Mouse (Mus musculus): ENCODE measurements at regions not wholly inside any gene's neighbourhood (a gene's known extent, or its start where the extent isn't known, plus 50 kb on each side); places are given as distances from the start of the nearest gene placed in this dataset.

GRCm38 (mm10) chr1:35866643-35867042, 201.6 kb upstream of the Hs6st1 start:
- H3K4me2 ChIP-seq = no peak overlapping the region
- H3K4me1 ChIP-seq = 0 out of 2 replicates have a peak, but pooled peaks cover 5% of the 10 kb centered on the region
- no peak for ATAC-seq (ENCODE audit: borderline replicate concordance, extremely low read depth, low FRiP score, low TSS enrichment)
- WGBS = 81% methylated on average over 12 of the region's 12 CpGs
- H3K36me3 ChIP-seq = no peaks in the 10 kb centered on the region
- H3K27me3 ChIP-seq = no peaks in the 10 kb centered on the region
- H3K4me3 ChIP-seq = no peak overlapping the region
- H3K9me3 ChIP-seq = no peaks in the 10 kb centered on the region
- no peak overlapping the region for H3K9ac ChIP-seq
- no peak overlapping the region for H3K27ac ChIP-seq

- H3K4me3 ChIP-seq = no peak overlapping the region
- H3K27ac ChIP-seq = no peak overlapping the region
- 47% methylated on average over 17 of the region's 17 CpGs for WGBS
- ATAC-seq (ENCODE audit: borderline replicate concordance, extremely low read depth, low FRiP score, low TSS enrichment) = peak; percentile 64; the same call in 1 of the 2 replicates
- no peaks in the 10 kb centered on the region for H3K36me3 ChIP-seq
- 0 out of 2 replicates have a peak, but pooled peaks cover 5% of the 10 kb centered on the region for H3K4me1 ChIP-seq
- no peaks in the 10 kb centered on the region for H3K27me3 ChIP-seq
- no peaks in the 10 kb centered on the region for H3K9me3 ChIP-seq
- H3K4me2 ChIP-seq = no peak overlapping the region
- no peak overlapping the region for H3K9ac ChIP-seq
These were observed 198.6 kb upstream of the Hs6st1 start for GRCm38 (mm10) chr1:35869381-35870143.

GRCm38 (mm10) chr1:35870144-35870827, 197.9 kb upstream of the Hs6st1 start:
- Histone ChIP-seq H3K4me3 (no peak overlapping the region), H3K4me1 (peaks cover 11% of the 10 kb centered on the region), H3K9ac (no peak overlapping the region), H3K9me3 (no peaks in the 10 kb centered on the region), H3K27me3 (no peaks in the 10 kb centered on the region), H3K36me3 (no peaks in the 10 kb centered on the region), H3K27ac (no peak overlapping the region), H3K4me2 (no peak overlapping the region)
- WGBS = 77% methylated on average over 9 of the region's 9 CpGs
- no peak for ATAC-seq (ENCODE audit: borderline replicate concordance, extremely low read depth, low FRiP score, low TSS enrichment)

- Histone ChIP-seq H3K36me3 (no peaks in the 10 kb centered on the region), H3K9ac (no peak overlapping the region), H3K4me1 (peaks cover 19% of the 10 kb centered on the region), H3K9me3 (no peaks in the 10 kb centered on the region), H3K27ac (no peak overlapping the region), H3K4me3 (no peak overlapping the region), H3K4me2 (no peak overlapping the region), H3K27me3 (no peaks in the 10 kb centered on the region)
- ATAC-seq (ENCODE audit: borderline replicate concordance, extremely low read depth, low FRiP score, low TSS enrichment) = no peak
- 98% methylated on average over 2 of the region's 2 CpGs for WGBS
These were observed 195.2 kb upstream of the Hs6st1 start for GRCm38 (mm10) chr1:35873038-35873437.

- Histone ChIP-seq H3K4me3 (no peak overlapping the region), H3K36me3 (no peaks in the 10 kb centered on the region), H3K9me3 (no peaks in the 10 kb centered on the region), H3K4me2 (no peak overlapping the region), H3K27me3 (no peaks in the 10 kb centered on the region), H3K9ac (no peak overlapping the region), H3K27ac (peak overlapping the region; percentile 32; the same call in 1 of the 2 replicates), H3K4me1 (peaks cover 14% of the 10 kb centered on the region)
- 12% methylated on average over 11 of the region's 11 CpGs for WGBS
- peak; percentile 28; the same call in 1 of the 2 replicates for ATAC-seq (ENCODE audit: borderline replicate concordance, extremely low read depth, low FRiP score, low TSS enrichment)
These were observed 192.9 kb upstream of the Hs6st1 start for GRCm38 (mm10) chr1:35875210-35875811.

- H3K4me1 ChIP-seq = peaks cover 14% of the 10 kb centered on the region
- no peak overlapping the region for H3K4me3 ChIP-seq
- no peak overlapping the region for H3K9ac ChIP-seq
- H3K36me3 ChIP-seq = no peaks in the 10 kb centered on the region
- 70% methylated on average over 4 of the region's 4 CpGs for WGBS
- no peak overlapping the region for H3K27ac ChIP-seq
- no peaks in the 10 kb centered on the region for H3K27me3 ChIP-seq
- no peak for ATAC-seq (ENCODE audit: borderline replicate concordance, extremely low read depth, low FRiP score, low TSS enrichment)
- H3K9me3 ChIP-seq = no peaks in the 10 kb centered on the region
- no peak overlapping the region for H3K4me2 ChIP-seq
These were observed 189.8 kb upstream of the Hs6st1 start for GRCm38 (mm10) chr1:35878426-35878825.

GRCm38 (mm10) chr1:35879388-35880093, 188.7 kb upstream of the Hs6st1 start:
- peak; percentile 74; the same call in 1 of the 2 replicates for ATAC-seq (ENCODE audit: borderline replicate concordance, extremely low read depth, low FRiP score, low TSS enrichment)
- Histone ChIP-seq H3K27ac (peak overlapping the region; percentile 56; the same call in 1 of the 2 replicates), H3K36me3 (no peaks in the 10 kb centered on the region), H3K4me2 (peak overlapping the region; percentile 6; the same call in 1 of the 2 replicates), H3K9ac (no peak overlapping the region), H3K27me3 (no peaks in the 10 kb centered on the region), H3K4me1 (peaks cover 14% of the 10 kb centered on the region), H3K9me3 (no peaks in the 10 kb centered on the region), H3K4me3 (no peak overlapping the region)
- WGBS = 40% methylated on average over 11 of the region's 11 CpGs

- 79% methylated on average over 6 of the region's 6 CpGs for WGBS
- no peak for ATAC-seq (ENCODE audit: borderline replicate concordance, extremely low read depth, low FRiP score, low TSS enrichment)
These were observed 187.5 kb upstream of the Hs6st1 start for GRCm38 (mm10) chr1:35880562-35881265.

GRCm38 (mm10) chr1:35881521-35881920, 186.7 kb upstream of the Hs6st1 start:
- Histone ChIP-seq H3K27ac (no peak overlapping the region), H3K36me3 (no peaks in the 10 kb centered on the region), H3K4me3 (no peak overlapping the region), H3K4me1 (no peaks in the 10 kb centered on the region; the same call in 1 of the 2 replicates), H3K9ac (no peak overlapping the region), H3K27me3 (no peaks in the 10 kb centered on the region), H3K4me2 (no peak overlapping the region), H3K9me3 (no peaks in the 10 kb centered on the region)
- ATAC-seq (ENCODE audit: borderline replicate concordance, extremely low read depth, low FRiP score, low TSS enrichment) = no peak
- 79% methylated on average over 4 of the region's 4 CpGs for WGBS

More at GRCm38 (mm10) chr1:35880562-35881265, 187.5 kb upstream of the Hs6st1 start:
- Histone ChIP-seq H3K36me3 (no peaks in the 10 kb centered on the region), H3K4me3 (no peak overlapping the region), H3K27me3 (no peaks in the 10 kb centered on the region), H3K4me2 (no peak overlapping the region), H3K27ac (no peak overlapping the region), H3K9me3 (no peaks in the 10 kb centered on the region), H3K4me1 (peaks cover 3% of the 10 kb centered on the region), H3K9ac (no peak overlapping the region)

GRCm38 (mm10) chr1:35882101-35882500, 186.1 kb upstream of the Hs6st1 start:
- no peak overlapping the region for H3K4me2 ChIP-seq
- no peak overlapping the region for H3K27ac ChIP-seq
- H3K4me1 ChIP-seq = no peaks in the 10 kb centered on the region; the same call in 1 of the 2 replicates
- WGBS = 68% methylated on average over 1 of the region's 1 CpGs
- H3K9me3 ChIP-seq = no peaks in the 10 kb centered on the region
- no peaks in the 10 kb centered on the region for H3K36me3 ChIP-seq
- H3K9ac ChIP-seq = no peak overlapping the region
- H3K4me3 ChIP-seq = no peak overlapping the region
- no peak for ATAC-seq (ENCODE audit: borderline replicate concordance, extremely low read depth, low FRiP score, low TSS enrichment)
- H3K27me3 ChIP-seq = no peaks in the 10 kb centered on the region

Measured in lung, embryonic 15.5 days (tissue).